Mouse (Mus musculus) liver, embryonic 12.5 days (tissue): ENCODE measurements at regions not wholly inside any gene's neighbourhood (a gene's known extent, or its start where the extent isn't known, plus 50 kb on each side); places are given as distances from the start of the nearest gene placed in this dataset.

ENCODE experiments used
- ATAC-seq: fragments of 200-750 bp; cut with Nextera tagmentation; 2 replicates; pipeline ENCODE4 v1.8.0; 2017; ENCODE audit warnings: moderate number of reproducible peaks, mild to moderate bottlenecking, moderate library complexity
- H3K27ac ChIP-seq: fragments of 300-500 bp; sonication (generic); 2 replicates; pipeline ENCODE4 v1.5.1; 2016; ENCODE audit warnings: mild to moderate bottlenecking
- H3K27me3 ChIP-seq: fragments of 300-500 bp; sonication (generic); replicated peaks from 2 replicates; pipeline ENCODE4 v1.6.1; 2016; ENCODE audit warnings: mild to moderate bottlenecking, moderate library complexity
- H3K36me3 ChIP-seq: fragments of 300-500 bp; sonication (generic); 2 replicates; pipeline ENCODE4 v1.6.1; 2016; ENCODE audit warnings: mild to moderate bottlenecking, moderate library complexity
- H3K4me1 ChIP-seq: fragments of 300-500 bp; sonication (generic); 2 replicates; pipeline ENCODE4 v1.6.1; 2016
- H3K4me2 ChIP-seq: fragments of 300-500 bp; sonication (generic); 2 replicates; pipeline ENCODE4 v1.6.1; 2016; ENCODE audit warnings: mild to moderate bottlenecking, moderate library complexity
- H3K4me3 ChIP-seq: fragments of 300-500 bp; sonication (generic); 2 replicates; pipeline ENCODE4 v1.5.1; 2016; ENCODE audit warnings: mild to moderate bottlenecking, moderate library complexity
- H3K9ac ChIP-seq: fragments of 300-500 bp; sonication (generic); 2 replicates; pipeline ENCODE4 v1.6.1; 2016; ENCODE audit warnings: mild to moderate bottlenecking, moderate library complexity
- H3K9me3 ChIP-seq: fragments of 300-500 bp; sonication (generic); replicated peaks from 2 replicates; pipeline ENCODE4 v1.6.1; 2016; ENCODE audit warnings: mild to moderate bottlenecking, moderate library complexity
- WGBS: fragments of 180-500 bp; shearing (Covaris S2); methylation state at CpG from one replicate; pipeline ENCODE4 v1.1.7; 2016; ENCODE audit not compliant: insufficient replicate concordance; 5-methylcytosine and 5-hydroxymethylcytosine counted together

DNA sequence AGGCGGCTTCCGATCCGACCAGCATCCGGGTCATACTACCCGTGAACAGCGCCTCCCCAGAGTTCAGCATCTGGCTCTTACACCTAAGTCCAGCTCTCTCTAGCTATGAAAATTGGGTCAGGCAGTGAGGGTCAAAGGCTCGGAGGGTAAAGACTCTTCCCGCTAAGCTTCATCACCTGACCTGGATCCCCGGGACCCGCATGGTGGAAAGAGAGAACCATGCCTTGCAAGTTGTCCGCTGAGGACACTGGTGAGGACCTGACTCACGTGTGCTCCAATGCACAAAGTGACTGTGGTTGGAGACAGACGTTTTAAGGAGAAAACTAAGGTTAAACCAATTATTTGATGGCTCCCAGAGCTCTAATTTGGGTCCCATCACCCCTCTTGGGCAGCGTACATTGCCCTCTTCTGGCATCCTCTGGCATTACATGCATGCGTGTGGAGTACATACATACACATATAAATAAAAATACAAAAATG, 74.6 kb upstream of the Sall4 start:
- peaks cover 32% of the 10 kb centered on the region for H3K4me1 ChIP-seq
- no peak overlapping the region for H3K27ac ChIP-seq
- no peak for ATAC-seq
- H3K9ac ChIP-seq = no peak overlapping the region
- 0 out of 2 replicates have a peak overlapping the region, but pooled peaks have one; percentile 9 for H3K4me3 ChIP-seq
- no peaks in the 10 kb centered on the region for H3K36me3 ChIP-seq
- WGBS = 5% methylated on average over 15 of the region's 15 CpGs
- peaks cover 91% of the 10 kb centered on the region for H3K27me3 ChIP-seq
- H3K4me2 ChIP-seq = peak overlapping the region; percentile 25; the same call in 1 of the 2 replicates
- no peaks in the 10 kb centered on the region for H3K9me3 ChIP-seq

DNA sequence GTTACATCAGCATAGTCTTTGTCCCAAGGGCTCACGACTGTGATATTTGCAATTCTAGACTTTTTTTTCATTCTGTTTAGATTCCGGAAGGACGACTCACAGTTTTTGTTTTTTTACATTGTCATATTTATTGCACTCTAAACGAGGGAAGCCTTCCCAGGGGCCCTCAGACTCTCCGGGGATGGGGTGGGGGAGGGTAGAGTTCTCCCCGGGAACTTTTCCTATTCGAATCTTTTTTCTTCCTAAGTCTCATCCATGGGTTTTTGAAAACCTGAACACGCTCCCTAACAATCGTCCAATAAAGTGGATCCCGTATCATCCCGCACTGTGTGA, 73.9 kb upstream of the Sall4 start:
- Histone ChIP-seq H3K4me1 (peaks cover 32% of the 10 kb centered on the region), H3K36me3 (no peaks in the 10 kb centered on the region), H3K9me3 (no peaks in the 10 kb centered on the region), H3K27me3 (peaks cover 92% of the 10 kb centered on the region), H3K9ac (0 out of 2 replicates have a peak overlapping the region, but pooled peaks have one; percentile 12), H3K27ac (no peak overlapping the region), H3K4me3 (no peak overlapping the region), H3K4me2 (peak overlapping the region; percentile 25; the same call in 1 of the 2 replicates)
- WGBS = 3% methylated on average over 11 of the region's 11 CpGs
- ATAC-seq = no peak

DNA sequence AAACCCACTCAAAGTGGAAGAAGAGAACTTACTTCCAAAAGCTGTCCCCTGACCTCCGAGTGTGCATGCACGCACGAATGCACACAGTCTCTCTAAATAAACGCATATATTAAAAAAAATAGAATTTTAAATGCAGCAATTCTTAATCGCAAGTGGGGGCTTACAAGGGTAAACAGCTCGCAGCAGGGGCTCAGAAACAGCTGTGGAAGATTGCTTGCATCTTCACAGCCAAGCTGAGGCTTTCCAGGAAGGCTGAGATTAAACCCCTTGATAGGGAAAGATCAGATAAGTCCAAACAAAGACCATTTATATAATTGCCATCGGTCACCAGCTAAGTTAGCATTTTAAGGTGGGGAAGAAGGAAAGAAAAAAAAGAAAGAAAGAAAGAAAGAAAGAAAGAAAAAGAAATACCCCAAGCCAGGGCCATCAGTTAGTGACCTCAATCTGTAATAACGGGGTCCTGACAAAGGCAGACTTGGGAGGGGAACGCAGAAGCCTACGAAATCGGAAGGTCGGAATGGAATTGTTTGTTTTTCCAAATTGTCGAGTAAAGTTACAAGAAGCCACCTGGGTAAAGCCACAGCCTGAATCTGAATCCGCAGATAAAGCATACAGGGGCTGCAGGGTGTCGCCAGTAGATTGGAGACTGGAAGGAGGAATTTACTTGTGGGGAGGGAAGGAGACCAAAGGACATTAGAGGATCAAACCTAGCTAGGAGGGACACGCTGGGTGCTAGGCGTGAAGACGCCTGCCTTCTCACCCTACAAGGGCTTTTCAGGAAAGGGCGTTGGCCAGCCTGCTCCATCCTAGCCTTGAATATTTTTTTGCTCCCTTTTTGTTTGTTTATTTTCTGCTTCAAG, 73.3 kb upstream of the Sall4 start:
- 0 out of 2 replicates have a peak overlapping the region, but pooled peaks have one; percentile 12 for H3K9ac ChIP-seq
- H3K27ac ChIP-seq = no peak overlapping the region
- WGBS = 4% methylated on average over 19 of the region's 19 CpGs
- H3K4me2 ChIP-seq = peak overlapping the region; percentile 25; the same call in 1 of the 2 replicates
- peaks cover 94% of the 10 kb centered on the region for H3K27me3 ChIP-seq
- no peaks in the 10 kb centered on the region for H3K36me3 ChIP-seq
- no peak overlapping the region for H3K4me3 ChIP-seq
- peaks cover 32% of the 10 kb centered on the region for H3K4me1 ChIP-seq
- no peak for ATAC-seq
- no peaks in the 10 kb centered on the region for H3K9me3 ChIP-seq

DNA sequence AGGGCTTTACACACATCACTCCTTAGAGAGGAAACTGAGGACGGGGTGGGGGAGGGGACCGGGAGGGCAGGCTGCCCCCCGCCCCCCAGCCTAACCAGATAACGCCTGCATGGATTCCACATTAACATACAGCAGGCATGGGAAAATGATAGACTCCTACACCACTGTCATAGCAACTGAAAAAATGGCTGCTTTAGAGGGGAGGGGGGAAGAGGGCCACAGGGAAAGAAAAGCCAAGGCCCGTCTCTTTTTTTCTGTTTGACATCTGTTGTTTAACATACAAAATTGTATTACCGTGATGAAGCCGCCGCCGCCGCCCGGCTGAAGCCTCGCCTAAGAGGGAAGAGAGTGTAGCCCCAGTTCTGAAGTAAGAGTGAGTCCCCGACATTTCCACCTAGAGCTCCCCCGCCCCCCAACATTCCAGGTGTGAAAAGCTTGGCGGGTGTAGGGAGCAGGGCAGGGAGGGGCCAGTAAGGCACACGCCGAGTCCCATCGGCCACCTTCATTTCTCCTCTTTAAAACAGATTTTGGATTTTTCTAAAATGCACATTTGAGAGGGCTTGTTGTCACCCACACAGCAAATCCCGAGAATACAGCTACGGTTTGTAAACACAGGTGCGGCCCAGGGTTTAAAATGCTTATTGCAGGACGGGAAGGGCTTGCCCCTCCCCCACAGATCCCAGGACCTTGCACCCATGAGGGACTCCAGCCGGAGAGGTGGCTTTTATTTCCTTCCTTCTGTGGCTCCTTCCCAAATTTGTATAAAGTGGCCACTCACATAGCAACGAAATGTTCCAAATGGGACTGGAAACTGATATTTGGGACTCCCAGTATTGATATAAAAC, 72.3 kb upstream of the Sall4 start:
- Histone ChIP-seq H3K4me2 (peak overlapping the region; percentile 55), H3K27ac (no peak overlapping the region), H3K9me3 (no peaks in the 10 kb centered on the region), H3K36me3 (no peaks in the 10 kb centered on the region), H3K27me3 (peaks cover 85% of the 10 kb centered on the region), H3K4me1 (peaks cover 32% of the 10 kb centered on the region), H3K4me3 (peak overlapping the region; percentile 27), H3K9ac (no peak overlapping the region)
- WGBS = 2% methylated on average over 24 of the region's 24 CpGs
- no peak; the same call in 1 of the 2 replicates for ATAC-seq

DNA sequence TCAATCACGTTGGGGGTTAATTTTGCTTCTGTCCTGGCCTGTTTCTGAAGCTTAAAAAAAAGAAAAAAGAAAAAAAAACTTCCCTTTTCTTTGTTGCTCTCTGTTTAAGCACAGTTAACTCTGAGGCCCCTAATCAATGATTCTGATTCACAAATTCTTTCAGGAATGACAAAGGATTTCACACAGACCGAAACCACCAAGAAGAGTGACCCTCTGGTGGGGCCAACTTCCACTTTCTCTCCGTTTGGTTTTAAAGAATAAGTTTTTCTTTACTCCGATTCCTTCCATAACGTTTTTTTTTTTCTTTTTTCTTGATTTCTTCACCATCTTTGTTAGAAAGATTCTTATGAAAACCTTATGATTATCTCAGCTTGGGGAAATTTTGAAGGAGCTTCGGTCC, 71.5 kb upstream of the Sall4 start:
- Histone ChIP-seq H3K9me3 (no peaks in the 10 kb centered on the region), H3K27me3 (peaks cover 78% of the 10 kb centered on the region), H3K4me3 (peak overlapping the region; percentile 27; the same call in 1 of the 2 replicates), H3K4me2 (peak overlapping the region; percentile 55), H3K36me3 (no peaks in the 10 kb centered on the region), H3K9ac (no peak overlapping the region), H3K27ac (no peak overlapping the region), H3K4me1 (peaks cover 32% of the 10 kb centered on the region)
- WGBS = 11% methylated on average over 6 of the region's 6 CpGs
- ATAC-seq = no peak

DNA sequence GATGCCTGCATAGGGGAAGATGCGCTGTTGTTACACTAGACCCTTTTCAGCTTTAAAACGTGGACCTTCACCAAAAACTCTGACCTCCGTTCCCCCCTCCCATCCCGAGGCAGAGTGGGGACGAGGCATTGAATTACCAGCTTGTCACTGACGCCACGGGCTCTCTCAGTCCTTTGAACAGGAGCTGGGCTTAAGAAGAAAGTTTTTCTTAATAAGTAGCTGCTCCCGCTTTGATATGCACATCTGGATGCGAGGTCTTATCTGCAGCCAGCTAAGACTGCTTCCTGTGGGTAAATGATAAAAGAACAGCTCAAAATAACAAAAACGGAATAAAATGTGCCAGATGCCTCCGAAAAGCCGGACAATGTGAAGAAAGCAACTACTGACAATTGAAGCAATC, 70.9 kb upstream of the Sall4 start:
- H3K9ac ChIP-seq = no peak overlapping the region
- peaks cover 73% of the 10 kb centered on the region for H3K27me3 ChIP-seq
- 0 out of 2 replicates have a peak, but pooled peaks have one; percentile 42 for ATAC-seq
- H3K4me1 ChIP-seq = peaks cover 32% of the 10 kb centered on the region
- H3K36me3 ChIP-seq = no peaks in the 10 kb centered on the region
- peak overlapping the region; percentile 55 for H3K4me2 ChIP-seq
- WGBS = 6% methylated on average over 12 of the region's 12 CpGs
- peak overlapping the region; percentile 23; the same call in 1 of the 2 replicates for H3K4me3 ChIP-seq
- H3K27ac ChIP-seq = no peak overlapping the region
- no peaks in the 10 kb centered on the region for H3K9me3 ChIP-seq

DNA sequence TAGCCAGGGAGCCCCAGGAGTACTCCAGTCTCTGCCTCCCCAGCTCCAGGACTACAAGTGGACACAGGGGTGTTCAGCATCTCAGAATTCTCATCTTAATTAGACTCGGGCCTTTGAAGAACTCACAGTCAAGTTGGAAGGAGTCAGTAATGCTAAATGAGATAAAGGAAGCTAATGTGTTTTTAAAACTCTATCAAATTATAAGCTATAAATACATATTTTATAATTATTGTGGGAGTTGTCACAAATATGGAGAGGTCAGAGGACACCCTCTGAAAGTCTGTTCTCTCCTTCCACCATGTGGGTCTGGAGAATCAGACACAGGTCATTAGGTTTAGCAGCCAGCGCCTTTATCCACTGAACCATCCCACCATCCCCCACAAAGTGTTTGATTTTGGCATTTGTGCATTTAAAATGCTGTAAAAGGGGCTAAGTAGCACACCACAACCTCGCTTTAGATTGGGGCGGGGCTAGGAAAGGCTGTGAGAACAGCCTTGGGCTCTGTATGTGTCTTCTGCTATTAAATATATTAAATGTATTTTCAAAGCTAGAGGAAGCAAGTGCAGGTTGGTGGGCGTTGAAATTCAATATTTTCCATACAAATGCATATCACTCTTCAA, 70.3 kb upstream of the Sall4 start:
- Histone ChIP-seq H3K9me3 (no peaks in the 10 kb centered on the region), H3K27ac (no peak overlapping the region), H3K4me3 (no peak overlapping the region), H3K9ac (no peak overlapping the region), H3K36me3 (no peaks in the 10 kb centered on the region), H3K27me3 (peaks cover 67% of the 10 kb centered on the region), H3K4me2 (peak overlapping the region; percentile 55; the same call in 1 of the 2 replicates), H3K4me1 (peaks cover 32% of the 10 kb centered on the region)
- no peak for ATAC-seq
- whole genome bisulfite sequencing = 49% methylated on average over 5 of the region's 5 CpGs

DNA sequence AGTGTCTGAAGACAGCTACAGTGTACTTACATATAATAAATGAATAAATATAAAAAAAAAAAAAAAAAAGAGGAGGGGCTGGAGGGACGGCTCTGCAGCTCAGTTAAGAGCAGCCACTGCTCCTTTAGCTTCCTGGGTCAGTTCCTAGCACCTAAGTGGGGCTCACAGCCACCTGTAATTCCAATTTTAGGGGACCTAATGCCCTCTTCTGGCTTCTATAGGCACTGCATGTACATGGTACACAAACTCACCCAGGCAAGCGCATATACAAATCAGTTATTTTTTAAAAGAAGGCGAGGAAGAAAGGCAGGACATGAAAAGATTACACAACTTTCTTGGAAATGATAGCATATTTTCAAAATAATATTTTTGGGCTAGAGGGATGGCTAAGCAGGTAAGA, 67.0 kb upstream of the Sall4 start:
- Histone ChIP-seq H3K4me3 (no peak overlapping the region), H3K9me3 (no peaks in the 10 kb centered on the region), H3K9ac (no peak overlapping the region), H3K4me1 (peaks cover 14% of the 10 kb centered on the region), H3K27ac (no peak overlapping the region), H3K4me2 (no peak overlapping the region), H3K36me3 (no peaks in the 10 kb centered on the region), H3K27me3 (peaks cover 42% of the 10 kb centered on the region)
- 63% methylated on average over 3 of the region's 3 CpGs for WGBS
- no peak for ATAC-seq

DNA sequence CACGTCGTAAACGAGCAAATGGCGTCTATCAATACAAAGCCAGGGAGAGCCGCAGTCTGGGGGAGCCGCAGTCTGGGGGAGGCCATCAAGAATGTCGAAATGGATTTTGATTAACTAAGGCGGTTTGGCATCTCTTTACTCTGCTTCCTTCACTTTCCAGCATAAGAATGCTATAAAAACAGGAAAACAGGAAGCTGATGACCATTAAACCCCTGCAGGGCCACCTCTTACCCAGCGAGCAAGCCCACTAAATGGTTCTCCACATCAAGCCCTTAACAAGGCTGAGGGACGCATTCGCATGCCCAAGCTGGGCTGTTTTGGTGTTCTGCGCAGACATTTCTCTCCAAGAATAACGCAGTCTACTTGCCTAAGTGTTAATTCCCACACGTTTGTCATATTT, 64.0 kb upstream of the Sall4 start:
- no peak overlapping the region for H3K27ac ChIP-seq
- no peak overlapping the region for H3K4me2 ChIP-seq
- no peak overlapping the region for H3K9ac ChIP-seq
- H3K27me3 ChIP-seq = peaks cover 24% of the 10 kb centered on the region; the same call in 1 of the 2 replicates
- H3K9me3 ChIP-seq = no peaks in the 10 kb centered on the region
- no peaks in the 10 kb centered on the region for H3K36me3 ChIP-seq
- 55% methylated on average over 14 of the region's 14 CpGs for WGBS
- no peak overlapping the region for H3K4me3 ChIP-seq
- ATAC-seq = no peak
- no peaks in the 10 kb centered on the region for H3K4me1 ChIP-seq

DNA sequence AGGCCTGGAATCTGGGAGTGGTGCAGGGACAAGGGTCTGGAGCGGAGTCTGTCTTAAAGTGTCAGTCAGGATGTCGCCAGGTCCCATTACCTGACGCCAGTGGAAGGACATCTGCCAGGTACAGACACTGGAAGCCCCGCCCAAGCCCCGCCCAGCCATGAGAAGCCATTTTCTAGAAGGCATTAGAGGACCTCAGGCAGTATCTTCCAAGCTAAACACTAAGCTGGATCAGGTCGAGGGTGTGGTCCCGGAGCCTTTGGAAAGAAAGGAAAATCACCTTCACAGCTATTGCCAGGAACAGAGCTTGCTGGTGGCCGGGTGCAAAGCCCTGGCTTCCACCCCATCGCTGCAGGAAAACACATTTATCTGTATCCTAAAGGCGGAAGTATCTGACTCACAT, 52.9 kb upstream of the Sall4 start:
- 43% methylated on average over 10 of the region's 10 CpGs for WGBS
- Histone ChIP-seq H3K36me3 (no peaks in the 10 kb centered on the region), H3K27me3 (peaks cover 17% of the 10 kb centered on the region; the same call in 1 of the 2 replicates)

More for the DNA sequence above, 52.9 kb upstream of the Sall4 start:
- Histone ChIP-seq H3K4me3 (no peak overlapping the region), H3K9me3 (no peaks in the 10 kb centered on the region), H3K9ac (no peak overlapping the region), H3K4me2 (no peak overlapping the region), H3K4me1 (no peaks in the 10 kb centered on the region), H3K27ac (no peak overlapping the region)
- ATAC-seq = no peak
